Mouse (Mus musculus): ENCODE measurements around the gene Lingo3.

Gene Lingo3

DNA sequence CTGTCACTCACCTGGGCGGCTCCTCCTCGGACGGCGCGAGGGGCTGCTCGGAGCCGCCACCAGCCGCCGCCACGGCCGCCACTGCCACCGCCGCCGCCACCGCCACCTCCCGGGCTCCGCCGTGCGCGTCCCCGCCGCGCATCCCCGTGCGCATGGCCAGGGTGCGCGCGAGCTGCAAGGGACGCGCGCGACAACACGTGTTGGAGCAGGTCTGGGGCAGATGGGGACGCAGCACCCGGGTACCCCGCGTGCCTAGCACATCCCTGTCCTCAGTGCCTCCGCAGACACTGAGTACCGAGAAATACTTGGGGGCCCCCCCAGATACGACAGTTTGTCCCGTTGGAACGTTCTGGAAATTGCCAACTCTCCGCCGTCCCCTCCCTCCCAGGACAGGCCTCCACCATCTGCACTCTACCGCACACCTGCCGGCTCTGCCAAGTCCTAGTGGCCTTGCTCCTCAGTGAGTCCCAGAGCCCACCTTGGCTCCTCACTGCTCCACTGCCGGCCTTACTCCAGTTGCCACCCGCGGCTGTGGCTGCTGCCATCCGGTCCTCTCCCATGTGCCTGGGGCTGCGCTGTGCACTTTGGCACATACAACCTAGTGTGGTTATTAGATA lies at the start of gene Lingo3:
Gene Lingo3, minus strand, starts transcription at position 109 of the 617 bp plus-strand sequence.
- no peak for DNase-seq

- no peak for DNase-seq
Measured at GRCm38 (mm10) chr10:80887181-80887580, 43.3 kb upstream of the Lingo3 start.

- DNase-seq = peak; percentile 92 to 94
Measured at GRCm38 (mm10) chr10:80881301-80881700, 37.5 kb upstream of the Lingo3 start.

DNA sequence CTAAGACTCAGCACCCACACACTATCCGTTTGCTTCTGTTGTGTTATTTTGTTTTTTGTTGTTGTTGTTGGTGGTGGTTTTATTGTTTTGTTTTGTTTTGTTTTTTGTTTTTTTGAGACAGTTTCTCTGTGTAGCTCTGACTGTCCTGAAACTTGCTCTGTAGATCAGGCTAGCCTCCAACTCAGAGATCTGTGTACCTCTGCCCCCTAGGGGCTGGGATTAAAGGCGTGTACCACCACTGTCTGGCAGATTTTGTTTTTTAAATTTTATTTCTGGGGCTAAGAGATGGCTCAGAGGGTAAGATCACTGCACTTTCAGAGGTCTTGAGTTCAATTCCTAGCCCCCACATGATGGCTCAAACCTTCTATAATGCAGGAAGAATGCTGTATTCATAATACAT lies 37.1 kb upstream of the Lingo3 start:
- peak; percentile 24 to 40 for DNase-seq

GRCm38 (mm10) chr10:80880131-80880641 lies 36.3 kb upstream of the Lingo3 start:
- DNase-seq = peak; percentile 86 to 87

- no peak for DNase-seq
Measured at GRCm38 (mm10) chr10:80876594-80876993, 32.8 kb upstream of the Lingo3 start.

DNA sequence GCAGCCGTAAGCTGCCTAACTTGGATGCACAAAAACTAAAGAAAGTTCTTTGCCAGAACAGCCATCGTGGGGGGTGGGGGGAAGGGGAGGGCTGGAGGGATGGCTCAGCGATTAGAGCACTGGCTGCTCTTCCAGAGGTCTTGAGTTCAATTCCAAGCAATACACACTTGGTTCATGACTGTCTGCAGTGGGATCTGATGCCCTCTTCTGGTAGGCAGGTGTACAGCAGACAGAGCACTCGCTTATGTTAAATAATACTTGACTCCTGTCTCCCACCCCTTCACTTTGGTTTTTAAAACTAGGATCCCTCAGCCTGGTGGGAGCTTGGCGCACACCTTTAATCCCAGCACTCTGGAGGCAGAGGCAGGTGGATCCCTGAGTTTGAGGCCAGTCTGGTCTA lies 32.2 kb upstream of the Lingo3 start:
- peak; percentile 73 to 78 for DNase-seq

GRCm38 (mm10) chr10:80874035-80874434 lies 30.2 kb upstream of the Lingo3 start:
- no peak for DNase-seq

DNA sequence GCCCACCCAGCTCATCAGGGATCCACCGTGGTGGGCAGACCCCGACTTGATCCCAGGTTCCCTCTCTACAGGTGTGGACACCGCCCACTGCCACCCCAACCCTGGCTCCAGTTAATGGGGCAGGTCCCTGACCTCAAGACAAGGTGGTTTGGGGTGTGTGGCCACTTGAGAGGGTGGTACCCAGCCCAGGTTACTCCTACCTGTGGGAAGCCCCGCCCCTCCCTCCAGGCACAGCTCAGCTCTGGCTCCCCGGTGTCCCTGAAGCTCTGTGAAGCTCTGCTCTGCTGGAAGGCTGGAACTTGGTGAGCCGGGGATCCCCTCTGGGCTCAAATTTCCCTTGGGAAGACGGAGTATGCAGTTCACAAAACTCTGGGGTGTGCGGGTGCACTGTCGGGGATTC lies 27.7 kb upstream of the Lingo3 start, which contains the start of gene Tmprss9:
Gene Tmprss9, plus strand, starts transcription at position 268 of the 400 bp plus-strand sequence.
- DNase-seq = no peak

DNA sequence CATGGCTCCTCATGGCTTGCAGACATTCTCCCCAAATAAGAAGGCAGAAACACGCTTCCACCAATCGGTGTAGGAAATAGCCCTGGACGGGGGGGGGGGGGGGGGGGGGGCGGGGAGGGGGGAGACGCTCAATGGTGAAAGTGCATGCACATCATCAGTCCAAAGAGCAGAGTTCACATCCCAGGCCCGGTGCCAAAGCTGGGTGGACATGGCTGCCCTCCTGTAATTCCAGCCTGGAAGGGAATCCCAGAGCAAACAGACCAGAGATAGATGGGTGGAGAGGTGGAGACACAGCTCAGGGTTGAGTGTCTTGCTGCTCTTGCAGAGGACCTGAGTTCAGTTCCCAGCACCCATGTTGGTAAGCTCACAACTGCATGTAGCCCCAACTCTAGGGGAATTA lies 27.2 kb upstream of the Lingo3 start:
- no peak for DNase-seq

DNA sequence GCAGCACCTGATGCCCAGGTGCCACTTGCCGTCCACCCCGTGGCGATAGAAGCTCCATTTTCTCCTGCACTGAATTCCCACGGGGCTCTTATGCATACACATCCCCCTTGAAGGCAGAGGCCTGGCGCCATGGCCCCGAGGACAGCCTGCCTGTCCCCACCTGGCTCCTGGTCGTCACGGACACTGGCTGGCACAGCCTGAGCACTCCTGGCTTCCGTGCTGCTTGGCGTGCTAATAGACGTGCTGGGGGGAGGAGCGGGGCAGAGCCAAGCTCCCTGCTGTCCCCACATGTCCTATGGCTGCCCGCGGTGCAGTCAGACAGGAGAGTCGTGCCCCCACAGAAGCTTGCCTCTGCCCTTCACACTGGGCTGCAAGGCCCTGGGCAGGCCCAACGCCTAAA lies 20.6 kb upstream of the Lingo3 start:
- DNase-seq = no peak

GRCm38 (mm10) chr10:80862305-80862704 lies 18.5 kb upstream of the Lingo3 start:
- no peak for DNase-seq

DNA sequence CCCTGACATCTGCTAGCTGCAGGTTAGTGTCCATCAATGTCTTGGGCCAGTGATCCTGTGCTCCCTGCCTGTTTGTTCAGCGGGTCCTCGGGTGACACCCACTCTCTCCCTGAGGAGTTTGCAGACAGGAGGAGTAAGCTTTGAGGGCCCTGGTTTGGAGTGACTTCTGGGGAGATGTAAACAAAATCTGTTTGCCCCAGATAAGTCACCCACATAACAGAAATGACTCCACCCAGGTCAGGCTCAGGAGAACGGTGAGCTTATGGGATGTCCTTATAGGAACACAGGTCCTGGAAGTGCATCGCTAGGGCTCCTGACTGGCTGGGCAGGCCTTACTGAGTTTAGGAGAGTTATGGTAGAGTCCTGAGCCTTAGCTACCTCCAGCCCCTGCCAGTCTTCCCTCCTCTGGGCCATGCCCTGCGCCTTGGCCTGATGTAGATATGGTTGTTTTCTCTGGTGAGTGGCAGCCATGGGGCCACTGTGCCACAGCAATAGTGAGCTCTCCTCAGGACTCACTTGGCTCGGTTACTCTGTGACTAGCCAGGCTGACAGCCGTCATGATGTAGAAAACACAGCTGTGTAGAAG lies 14.6 kb upstream of the Lingo3 start:
- DNase-seq = no peak

- DNase-seq = no peak
Measured at GRCm38 (mm10) chr10:80857848-80858247, 14.0 kb upstream of the Lingo3 start.

DNA sequence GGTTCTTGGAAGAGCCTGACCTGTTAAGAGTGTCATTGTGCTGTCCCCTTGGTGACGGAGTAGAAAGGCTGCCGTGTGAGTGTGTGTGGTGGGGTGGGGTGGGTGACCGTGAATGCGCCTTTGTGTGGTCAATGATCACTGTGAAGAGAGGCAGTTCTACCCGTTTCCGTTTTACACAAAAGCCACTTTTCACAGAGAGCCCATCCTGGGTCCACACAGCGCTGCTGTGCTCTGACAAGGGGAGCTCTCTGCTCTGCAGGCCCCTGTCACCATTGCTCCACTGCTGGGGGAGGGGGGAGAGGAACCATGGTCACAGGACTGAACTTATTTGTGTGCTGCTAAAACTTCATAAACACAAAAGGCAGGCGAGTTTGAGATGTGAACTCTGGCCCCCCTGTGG lies 13.5 kb upstream of the Lingo3 start:
- DNase-seq = no peak

DNA sequence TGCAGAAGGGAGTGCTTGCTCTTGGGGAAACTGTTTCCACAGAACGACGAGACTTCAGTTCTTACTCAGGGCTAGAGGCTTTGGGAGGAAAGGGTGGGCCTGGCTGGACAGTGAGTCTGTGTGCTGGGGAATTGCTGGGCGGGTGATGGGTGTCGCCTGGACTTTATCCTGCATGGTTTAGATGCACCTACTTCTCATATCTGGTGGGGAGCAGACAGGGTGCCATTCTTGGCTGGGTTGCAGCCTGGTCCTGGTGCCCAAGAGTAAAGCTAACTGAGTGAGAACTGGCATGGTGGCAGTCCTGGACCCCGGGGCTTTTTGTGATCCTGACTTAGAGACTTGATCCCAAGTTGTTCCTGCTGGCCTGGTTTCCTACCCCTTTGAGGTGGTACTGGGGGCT lies 13.1 kb upstream of the Lingo3 start:
- no peak for DNase-seq

DNA sequence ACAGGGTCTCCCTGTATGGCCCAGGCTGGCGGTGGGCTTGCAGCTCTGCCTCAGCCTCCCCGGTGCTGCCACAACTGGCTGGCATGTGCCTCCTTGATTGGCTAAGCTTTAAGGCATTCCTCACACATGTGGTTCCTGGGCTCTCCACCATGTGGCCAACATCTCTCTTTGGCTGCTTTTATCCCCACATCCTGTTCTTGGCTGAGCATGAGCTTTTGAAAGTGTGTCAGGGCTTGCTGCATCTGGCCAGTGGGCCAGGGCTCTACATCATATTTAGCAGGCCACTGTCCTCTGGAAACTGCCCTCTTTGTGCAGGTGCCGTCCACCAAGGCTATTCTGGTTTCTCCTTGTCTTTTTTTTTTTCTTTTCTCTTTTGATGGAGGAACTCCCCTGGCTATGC lies 12.4 kb upstream of the Lingo3 start:
- peak in 1 of 2 experiments; percentile 19 for DNase-seq

GRCm38 (mm10) chr10:80855749-80856073 lies 11.9 kb upstream of the Lingo3 start:
- DNase-seq = peak in 1 of 2 experiments; percentile 13

DNA sequence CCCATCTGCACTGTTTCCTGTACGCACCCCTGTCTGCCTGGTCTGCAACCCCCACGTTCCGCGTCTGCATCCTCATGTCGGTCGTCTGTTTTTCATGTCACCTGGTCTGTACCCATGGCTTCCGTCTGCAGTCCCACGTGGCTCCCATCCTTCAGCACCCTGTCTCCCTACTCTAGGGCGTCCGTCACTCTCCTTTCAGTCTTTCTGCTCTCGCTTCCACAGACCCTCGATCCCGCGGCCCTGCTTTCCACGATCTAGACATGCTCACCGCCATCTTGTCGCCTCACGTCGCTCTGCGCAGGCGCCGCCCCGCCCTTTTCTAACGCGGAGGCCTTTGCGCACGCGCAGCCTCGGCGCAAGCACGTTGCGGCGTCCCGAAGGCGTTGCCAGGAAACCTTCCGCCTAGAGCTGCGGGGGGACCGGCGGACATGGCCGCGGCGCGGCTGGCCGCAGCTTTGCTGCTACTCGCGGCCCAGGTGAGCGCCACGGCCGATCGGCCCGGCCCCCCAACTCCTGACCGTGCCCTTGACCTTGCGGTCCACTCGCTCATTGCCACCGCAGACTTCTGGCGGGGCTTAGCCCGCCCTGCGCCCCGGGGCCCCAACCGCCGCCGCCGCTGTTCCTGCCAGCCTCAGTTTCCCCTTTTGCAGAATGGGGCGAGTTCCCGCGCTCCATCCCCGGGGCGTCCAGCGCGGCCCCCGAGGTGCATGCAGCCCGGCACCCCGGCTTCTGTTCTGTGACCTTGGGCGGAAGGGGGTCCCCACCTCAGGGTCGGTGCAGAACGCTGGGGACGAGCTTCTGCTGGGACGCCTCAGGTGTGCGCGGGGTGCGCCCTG lies 11.3 kb upstream of the Lingo3 start, which contains the start of the genes Lsm7 and Sppl2b:
Gene Lsm7, minus strand, starts transcription at position 297 of the 836 bp plus-strand sequence.
Gene Sppl2b, plus strand, starts transcription at position 363 of the 836 bp plus-strand sequence.
- peak; percentile 99 for DNase-seq

GRCm38 (mm10) chr10:80848571-80848970 lies 4.7 kb upstream of the Lingo3 start:
- DNase-seq = peak; percentile 79 to 83

- no peak for DNase-seq
Measured at GRCm38 (mm10) chr10:80845732-80846131, 1.9 kb upstream of the Lingo3 start.

DNA sequence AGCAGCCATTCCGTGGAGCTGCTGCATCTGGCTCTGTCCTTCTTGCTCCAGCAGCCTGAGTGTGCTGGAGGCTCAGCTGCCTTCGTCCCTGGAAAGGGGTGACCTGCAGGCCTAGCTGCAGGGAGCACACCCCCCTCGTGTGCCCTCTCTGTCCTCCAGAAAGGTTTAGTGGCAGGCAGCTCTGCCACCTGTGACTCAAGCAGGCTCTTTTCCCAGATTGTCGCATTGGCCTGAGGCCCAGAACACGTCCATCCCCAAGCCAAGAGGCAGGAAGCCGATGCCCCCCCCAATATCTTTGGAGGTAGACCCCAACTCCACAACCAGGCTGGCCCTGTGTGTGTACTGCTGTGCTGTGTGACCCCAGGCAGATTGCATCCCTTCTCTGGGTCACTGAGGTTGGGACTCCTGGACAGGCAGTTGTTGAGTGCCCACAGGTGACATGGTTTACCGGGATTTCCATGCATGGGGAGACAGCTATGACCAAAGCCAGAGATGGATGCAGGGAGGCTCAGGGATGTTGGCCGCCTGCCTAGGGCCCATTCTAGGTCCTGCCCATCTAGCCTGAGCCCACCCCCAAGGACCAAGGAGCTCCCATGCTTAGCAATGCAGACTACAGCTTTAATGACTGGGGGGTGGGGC lies 1.3 kb upstream of the Lingo3 start:
- DNase-seq = no peak
